Mouse (Mus musculus): ENCODE measurements at regions not wholly inside any gene's neighbourhood (a gene's known extent, or its start where the extent isn't known, plus 50 kb on each side); places are given as distances from the start of the nearest gene placed in this dataset.
"Not testable (repeated sequence)": the region's sequence is repeated elsewhere in the genome, so short reads cannot be mapped to it uniquely, and the experiment has no call there.

- H3K9me3 ChIP-seq (ENCODE audit: low read length) = no peaks in the 10 kb centered on the region
- no peak overlapping the region for H3K4me3 ChIP-seq (replicated peaks; ENCODE audit: low read length)
- TF ChIP-seq POU5F1 (IDR thresholded peaks at IDR 0.05; ENCODE audit: borderline replicate concordance, low read length) = no peak
- no peak for TF ChIP-seq CTCF (conservative IDR thresholded peaks at IDR 0.05; ENCODE audit: low read length)
- TF ChIP-seq NANOG (IDR thresholded peaks at IDR 0.05; ENCODE audit: borderline replicate concordance, low read length) = no peak
- no peaks in the 10 kb centered on the region for H3K36me3 ChIP-seq (ENCODE audit: insufficient read depth, low read length)
- no peaks in the 10 kb centered on the region for H3K27me3 ChIP-seq (ENCODE audit: insufficient read depth, low read length)
- peaks cover 8% of the 10 kb centered on the region for H3K4me1 ChIP-seq (replicated peaks; ENCODE audit: low read depth, low read length)
Observed at GRCm38 (mm10) chr13:79765437-79765838, 1117.7 kb upstream of the Arrdc3 start.

- H3K9me3 ChIP-seq (ENCODE audit: low read length) = no peaks in the 10 kb centered on the region
- H3K27me3 ChIP-seq (ENCODE audit: insufficient read depth, low read length) = no peaks in the 10 kb centered on the region
- no peak for TF ChIP-seq CTCF (conservative IDR thresholded peaks at IDR 0.05; ENCODE audit: low read length)
- no peak for TF ChIP-seq NANOG (IDR thresholded peaks at IDR 0.05; ENCODE audit: borderline replicate concordance, low read length)
- TF ChIP-seq POU5F1 (IDR thresholded peaks at IDR 0.05; ENCODE audit: borderline replicate concordance, low read length) = no peak
- no peaks in the 10 kb centered on the region for H3K4me1 ChIP-seq (replicated peaks; ENCODE audit: low read depth, low read length)
- H3K36me3 ChIP-seq (ENCODE audit: insufficient read depth, low read length) = no peaks in the 10 kb centered on the region
- H3K4me3 ChIP-seq (replicated peaks; ENCODE audit: low read length) = no peak overlapping the region
Observed at GRCm38 (mm10) chr13:79784991-79785666, 1098.1 kb upstream of the Arrdc3 start.

GRCm38 (mm10) chr13:79801591-79801990 lies 1081.6 kb upstream of the Arrdc3 start:
- Histone ChIP-seq H3K36me3 (ENCODE audit: insufficient read depth, low read length) (no peaks in the 10 kb centered on the region), H3K9me3 (ENCODE audit: low read length) (no peaks in the 10 kb centered on the region), H3K27me3 (ENCODE audit: insufficient read depth, low read length) (no peaks in the 10 kb centered on the region), H3K4me1 (replicated peaks; ENCODE audit: low read depth, low read length) (no peaks in the 10 kb centered on the region), H3K4me3 (replicated peaks; ENCODE audit: low read length) (no peak overlapping the region)
- no peak for TF ChIP-seq CTCF (conservative IDR thresholded peaks at IDR 0.05; ENCODE audit: low read length)
- TF ChIP-seq NANOG (IDR thresholded peaks at IDR 0.05; ENCODE audit: borderline replicate concordance, low read length) = no peak
- TF ChIP-seq POU5F1 (IDR thresholded peaks at IDR 0.05; ENCODE audit: borderline replicate concordance, low read length) = no peak

DNA sequence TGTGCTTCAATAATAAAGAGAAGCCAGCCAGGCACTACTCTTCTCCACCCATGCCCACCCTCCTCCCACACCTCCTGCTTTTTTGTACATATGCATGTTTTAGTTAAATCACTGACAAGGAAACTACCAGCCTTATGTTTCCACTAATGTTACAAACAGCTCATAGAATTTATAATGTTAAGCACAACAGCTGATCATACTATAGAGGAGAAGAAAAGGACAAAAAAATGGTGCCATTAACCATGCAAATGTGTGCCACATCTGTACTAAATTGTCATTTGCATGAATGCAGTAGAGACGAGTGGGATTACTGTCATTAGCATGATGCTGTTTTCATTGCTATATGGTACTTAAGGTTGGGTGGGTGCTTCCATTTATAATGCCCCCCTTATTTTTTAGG lies 1047.6 kb upstream of the Arrdc3 start:
- H3K4me3 ChIP-seq (replicated peaks; ENCODE audit: low read length) = no peak overlapping the region
- TF ChIP-seq NANOG (IDR thresholded peaks at IDR 0.05; ENCODE audit: borderline replicate concordance, low read length) (no peak), POU5F1 (IDR thresholded peaks at IDR 0.05; ENCODE audit: borderline replicate concordance, low read length) (no peak), CTCF (conservative IDR thresholded peaks at IDR 0.05; ENCODE audit: low read length) (no peak)
- no peaks in the 10 kb centered on the region for H3K36me3 ChIP-seq (ENCODE audit: insufficient read depth, low read length)
- no peaks in the 10 kb centered on the region for H3K27me3 ChIP-seq (ENCODE audit: insufficient read depth, low read length)
- H3K4me1 ChIP-seq (replicated peaks; ENCODE audit: low read depth, low read length) = no peaks in the 10 kb centered on the region
- H3K9me3 ChIP-seq (ENCODE audit: low read length) = no peaks in the 10 kb centered on the region

DNA sequence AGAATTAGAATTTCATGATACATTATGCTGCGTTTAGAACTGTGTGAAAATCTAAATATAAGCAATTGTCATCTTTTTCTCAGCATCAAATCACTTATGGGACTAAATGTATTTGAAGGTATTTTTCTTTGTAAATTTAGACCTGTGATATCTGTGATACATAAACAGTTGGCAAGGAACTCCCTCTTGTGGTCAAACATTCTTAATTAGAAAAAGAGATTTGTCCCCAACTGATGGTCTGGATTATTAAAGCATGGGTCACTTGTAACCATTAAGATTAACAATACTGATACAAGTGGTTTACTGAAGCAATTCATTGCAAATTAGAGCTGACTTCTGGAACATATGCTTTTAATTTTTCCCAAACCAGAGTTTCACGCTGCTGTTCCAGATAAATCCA lies 1038.4 kb upstream of the Arrdc3 start:
- Histone ChIP-seq H3K9me3 (ENCODE audit: low read length) (no peaks in the 10 kb centered on the region), H3K36me3 (ENCODE audit: insufficient read depth, low read length) (no peaks in the 10 kb centered on the region), H3K27me3 (ENCODE audit: insufficient read depth, low read length) (no peaks in the 10 kb centered on the region), H3K4me3 (replicated peaks; ENCODE audit: low read length) (no peak overlapping the region), H3K4me1 (replicated peaks; ENCODE audit: low read depth, low read length) (no peaks in the 10 kb centered on the region)
- TF ChIP-seq NANOG (IDR thresholded peaks at IDR 0.05; ENCODE audit: borderline replicate concordance, low read length) (no peak), CTCF (conservative IDR thresholded peaks at IDR 0.05; ENCODE audit: low read length) (no peak), POU5F1 (IDR thresholded peaks at IDR 0.05; ENCODE audit: borderline replicate concordance, low read length) (no peak)

GRCm38 (mm10) chr13:79867501-79867900 lies 1015.7 kb upstream of the Arrdc3 start:
- not testable (repeated sequence) for H3K27me3 ChIP-seq (ENCODE audit: insufficient read depth, low read length); H3K4me3 ChIP-seq (replicated peaks; ENCODE audit: low read length); H3K36me3 ChIP-seq (ENCODE audit: insufficient read depth, low read length)
- Histone ChIP-seq H3K9me3 (ENCODE audit: low read length) (peaks cover 17% of the 10 kb centered on the region), H3K4me1 (replicated peaks; ENCODE audit: low read depth, low read length) (peaks cover 25% of the 10 kb centered on the region)
- TF ChIP-seq NANOG (IDR thresholded peaks at IDR 0.05; ENCODE audit: borderline replicate concordance, low read length) = peak; percentile 66; the same call in 1 of the 2 replicates

DNA sequence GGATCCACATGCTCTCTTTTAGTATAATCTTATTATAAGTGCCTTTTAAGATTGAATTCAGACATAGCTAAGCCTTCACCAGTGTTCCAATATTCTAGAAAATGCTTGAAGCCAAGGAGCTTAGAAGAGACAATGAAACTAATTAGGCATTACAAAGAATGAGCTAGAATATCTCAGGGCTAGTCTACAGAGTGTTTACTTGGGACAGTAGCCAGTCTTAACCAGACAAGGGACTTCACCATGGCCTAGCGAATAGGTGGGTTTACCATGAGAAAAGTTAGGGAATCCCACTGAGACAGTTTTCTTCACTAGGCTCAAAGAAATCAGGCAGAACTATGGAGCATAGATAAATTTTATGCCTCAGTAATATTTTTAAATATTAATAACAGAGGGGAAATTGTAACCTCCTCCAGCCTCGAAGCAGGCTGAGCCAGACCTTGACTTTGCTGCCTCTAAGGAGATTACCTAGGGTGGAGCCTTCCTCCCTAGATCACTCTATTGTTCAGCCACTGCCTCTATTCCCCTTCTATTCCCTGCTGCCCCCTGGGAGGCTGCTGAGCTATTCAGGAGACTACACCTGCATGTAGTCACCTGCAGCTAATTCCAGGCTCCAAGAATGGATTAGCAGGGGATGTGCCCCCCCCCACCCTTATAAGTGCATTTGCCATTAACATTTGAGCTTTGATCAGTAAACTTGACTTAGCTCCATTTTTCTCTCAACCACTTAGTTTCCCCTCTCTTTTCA lies 1014.5 kb upstream of the Arrdc3 start:
- Histone ChIP-seq H3K27me3 (ENCODE audit: insufficient read depth, low read length) (no peaks in the 10 kb centered on the region), H3K9me3 (ENCODE audit: low read length) (peaks cover 6% of the 10 kb centered on the region), H3K4me1 (replicated peaks; ENCODE audit: low read depth, low read length) (peaks cover 25% of the 10 kb centered on the region), H3K4me3 (replicated peaks; ENCODE audit: low read length) (no peak overlapping the region), H3K36me3 (ENCODE audit: insufficient read depth, low read length) (no peaks in the 10 kb centered on the region)
- TF ChIP-seq NANOG (IDR thresholded peaks at IDR 0.05; ENCODE audit: borderline replicate concordance, low read length) = peak; percentile 27; the same call in 1 of the 2 replicates
- TF ChIP-seq POU5F1 (IDR thresholded peaks at IDR 0.05; ENCODE audit: borderline replicate concordance, low read length) = no peak
- no peak for TF ChIP-seq CTCF (conservative IDR thresholded peaks at IDR 0.05; ENCODE audit: low read length)

GRCm38 (mm10) chr13:79880136-79880535 lies 1003.0 kb upstream of the Arrdc3 start:
- H3K27me3 ChIP-seq (ENCODE audit: insufficient read depth, low read length) = no peaks in the 10 kb centered on the region
- H3K4me1 ChIP-seq (replicated peaks; ENCODE audit: low read depth, low read length) = peaks cover 7% of the 10 kb centered on the region; the same call in 1 of the 2 replicates
- no peak overlapping the region for H3K4me3 ChIP-seq (replicated peaks; ENCODE audit: low read length)
- H3K9me3 ChIP-seq (ENCODE audit: low read length) = no peaks in the 10 kb centered on the region
- 0 out of 2 replicates have a peak, but pooled peaks cover 3% of the 10 kb centered on the region for H3K36me3 ChIP-seq (ENCODE audit: insufficient read depth, low read length)
- TF ChIP-seq POU5F1 (IDR thresholded peaks at IDR 0.05; ENCODE audit: borderline replicate concordance, low read length) (no peak), CTCF (conservative IDR thresholded peaks at IDR 0.05; ENCODE audit: low read length) (no peak), NANOG (IDR thresholded peaks at IDR 0.05; ENCODE audit: borderline replicate concordance, low read length) (no peak)
